Mouse (Mus musculus) forelimb bud, embryonic 11.5 days (tissue): ENCODE measurements around the gene Pcid2.
"Not testable (repeated sequence)": the region's sequence is repeated elsewhere in the genome, so short reads cannot be mapped to it uniquely, and the experiment has no call there.

ENCODE experiments used
- DNase-seq: peaks from one replicate; pipeline ENCODE4 v3.0.0-alpha.2; 2012; ENCODE audit warnings: low read depth, low spot score

Pcid2 gene

GRCm38 (mm10) chr8:13077542-13077941, 27.7 kb downstream of the Pcid2 start:
- DNase-seq = no peak

- DNase-seq = not testable (repeated sequence)
Measured at GRCm38 (mm10) chr8:13075579-13075978, 29.7 kb downstream of the Pcid2 start.

GRCm38 (mm10) chr8:13075044-13075443, 30.2 kb downstream of the Pcid2 start:
- no peak for DNase-seq

GRCm38 (mm10) chr8:13073255-13073654, 32.0 kb downstream of the Pcid2 start:
- no peak for DNase-seq

GRCm38 (mm10) chr8:13063112-13063511, 42.1 kb downstream of the Pcid2 start:
- DNase-seq = no peak

GRCm38 (mm10) chr8:13060441-13061150, 44.7 kb downstream of the Pcid2 start, which contains the start of gene Proz:
TSS of gene Proz (plus strand) at chr8:13060914.
- DNase-seq = no peak

- DNase-seq = no peak
Measured at GRCm38 (mm10) chr8:13057351-13057750, 47.9 kb downstream of the Pcid2 start.

GRCm38 (mm10) chr8:13050550-13050949, 54.7 kb downstream of the Pcid2 start:
- no peak for DNase-seq

GRCm38 (mm10) chr8:13047652-13048051, 57.6 kb downstream of the Pcid2 start:
- no peak for DNase-seq

GRCm38 (mm10) chr8:13041459-13041858, 63.8 kb downstream of the Pcid2 start:
- no peak for DNase-seq

- DNase-seq = no peak
Measured at GRCm38 (mm10) chr8:13039054-13039453, 66.2 kb downstream of the Pcid2 start.

GRCm38 (mm10) chr8:13037569-13037968, 67.7 kb downstream of the Pcid2 start:
- no peak for DNase-seq

- no peak for DNase-seq
Measured at GRCm38 (mm10) chr8:13037015-13037414, 68.2 kb downstream of the Pcid2 start, which contains the start of gene F10. TSS of gene F10 (plus strand) at chr8:13037308.

- DNase-seq = no peak
Measured at GRCm38 (mm10) chr8:13036346-13036812, 68.9 kb downstream of the Pcid2 start.

- DNase-seq = no peak
Measured at GRCm38 (mm10) chr8:13028482-13028881, 76.8 kb downstream of the Pcid2 start.

- DNase-seq = no peak
Measured at GRCm38 (mm10) chr8:13027615-13028014, 77.6 kb downstream of the Pcid2 start.
